Mouse (Mus musculus): Measurements from ENCODE around the gene Ankrd24. TPM values are rescaled to one million over a fixed set of nuclear protein-coding genes. Genes with fewer than 3 reads are reported as not detected.

Gene Ankrd24
- polyA plus RNA-seq, 1 experiment from 2014 or later = 8.7 TPM

DNA sequence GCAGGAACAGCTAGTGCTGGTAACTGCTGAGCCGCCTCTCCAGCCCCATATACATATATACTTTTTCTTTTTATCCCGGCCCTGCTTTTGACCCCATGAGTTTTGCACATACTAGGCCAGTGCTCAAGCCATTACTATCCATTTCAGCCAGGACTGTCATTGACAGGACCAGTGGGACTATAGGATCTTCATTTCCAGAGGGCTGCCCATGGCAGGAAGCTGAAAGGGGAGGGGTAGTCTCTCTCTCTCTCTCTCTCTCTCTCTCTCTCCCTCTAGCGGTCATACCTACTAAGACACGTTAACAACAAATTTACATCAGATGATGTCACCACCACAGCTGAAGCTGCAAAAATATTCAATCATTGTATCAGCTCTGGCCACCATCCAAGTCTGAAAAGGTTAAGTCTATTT is 25.6 kb upstream of the Ankrd24 start:
- Histone ChIP-seq H3K9me3 (ENCODE audit: control insufficient read depth, low read length) (no peaks in the 10 kb centered on the region), H3K4me1 (ENCODE audit: control insufficient read depth, insufficient read depth, low read length) (peaks cover 35% of the 10 kb centered on the region), H3K9ac (ENCODE audit: low read depth, low read length) (no peak overlapping the region), H3K36me3 (ENCODE audit: control insufficient read depth, insufficient read depth, low read length) (no peaks in the 10 kb centered on the region), H3K4me2 (ENCODE audit: low read depth, low read length) (no peak overlapping the region), H3K27ac (ENCODE audit: low read length) (no peak overlapping the region), H3K27me3 (replicated peaks; ENCODE audit: control insufficient read depth, insufficient read depth, low read length) (no peaks in the 10 kb centered on the region), H3K4me3 (ENCODE audit: low read length) (no peak overlapping the region)
- 19% methylated on average over 4 of the region's 4 CpGs for WGBS
- no peak for ATAC-seq

DNA sequence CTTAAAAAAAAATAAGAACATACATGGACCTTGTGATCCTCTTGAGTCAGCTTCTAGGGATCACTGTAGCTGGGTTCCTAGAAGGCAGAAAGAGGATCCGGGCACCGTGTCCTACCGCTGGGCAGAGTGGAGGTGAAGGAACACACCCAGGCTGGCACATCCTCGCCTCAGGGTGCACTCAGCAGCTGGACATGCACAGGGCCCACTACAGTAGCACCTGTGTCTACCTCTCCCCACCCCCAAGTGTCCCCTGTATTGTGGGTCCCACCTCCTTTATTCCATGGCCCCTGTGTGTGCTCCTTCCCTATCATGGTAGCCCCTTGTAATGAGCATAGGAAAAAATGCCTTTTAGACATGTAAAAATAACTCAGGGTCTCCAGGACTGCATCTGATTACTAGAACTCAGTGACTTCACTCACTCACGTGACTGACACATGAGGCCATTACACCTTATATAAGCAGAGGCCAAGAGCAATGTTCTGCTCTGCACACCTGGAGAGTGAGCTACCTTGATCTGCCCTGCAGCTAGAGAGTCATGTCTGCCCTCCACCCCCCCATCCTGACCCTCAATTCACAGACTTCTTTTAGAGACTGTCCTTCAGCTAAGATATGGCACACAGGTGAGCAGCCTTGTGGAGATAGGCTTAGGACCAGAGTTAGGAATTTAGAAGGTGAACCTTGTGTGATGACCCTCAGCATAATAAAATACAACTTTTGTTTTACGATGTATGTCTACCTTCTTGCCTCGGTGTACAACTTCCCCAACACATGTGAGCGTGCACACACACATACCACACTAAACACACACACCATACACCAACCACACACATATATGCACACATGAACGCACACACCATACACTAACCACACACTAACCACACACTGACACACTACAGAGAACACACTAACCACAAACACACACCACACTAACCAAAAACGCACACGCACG is 24.0 kb upstream of the Ankrd24 start:
- Histone ChIP-seq H3K4me1 (ENCODE audit: control insufficient read depth, insufficient read depth, low read length) (peaks cover 31% of the 10 kb centered on the region), H3K9ac (ENCODE audit: low read depth, low read length) (peak overlapping the region; percentile 44), H3K27me3 (replicated peaks; ENCODE audit: control insufficient read depth, insufficient read depth, low read length) (no peaks in the 10 kb centered on the region), H3K27ac (ENCODE audit: low read length) (no peak overlapping the region), H3K4me3 (ENCODE audit: low read length) (peak overlapping the region; percentile 4; the same call in 1 of the 2 replicates), H3K9me3 (ENCODE audit: control insufficient read depth, low read length) (no peaks in the 10 kb centered on the region), H3K36me3 (ENCODE audit: control insufficient read depth, insufficient read depth, low read length) (no peaks in the 10 kb centered on the region), H3K4me2 (ENCODE audit: low read depth, low read length) (peak overlapping the region; percentile 78)
- WGBS = 70% methylated on average over 12 of the region's 12 CpGs
- peak; percentile 0; the same call in 1 of the 2 replicates for ATAC-seq

DNA sequence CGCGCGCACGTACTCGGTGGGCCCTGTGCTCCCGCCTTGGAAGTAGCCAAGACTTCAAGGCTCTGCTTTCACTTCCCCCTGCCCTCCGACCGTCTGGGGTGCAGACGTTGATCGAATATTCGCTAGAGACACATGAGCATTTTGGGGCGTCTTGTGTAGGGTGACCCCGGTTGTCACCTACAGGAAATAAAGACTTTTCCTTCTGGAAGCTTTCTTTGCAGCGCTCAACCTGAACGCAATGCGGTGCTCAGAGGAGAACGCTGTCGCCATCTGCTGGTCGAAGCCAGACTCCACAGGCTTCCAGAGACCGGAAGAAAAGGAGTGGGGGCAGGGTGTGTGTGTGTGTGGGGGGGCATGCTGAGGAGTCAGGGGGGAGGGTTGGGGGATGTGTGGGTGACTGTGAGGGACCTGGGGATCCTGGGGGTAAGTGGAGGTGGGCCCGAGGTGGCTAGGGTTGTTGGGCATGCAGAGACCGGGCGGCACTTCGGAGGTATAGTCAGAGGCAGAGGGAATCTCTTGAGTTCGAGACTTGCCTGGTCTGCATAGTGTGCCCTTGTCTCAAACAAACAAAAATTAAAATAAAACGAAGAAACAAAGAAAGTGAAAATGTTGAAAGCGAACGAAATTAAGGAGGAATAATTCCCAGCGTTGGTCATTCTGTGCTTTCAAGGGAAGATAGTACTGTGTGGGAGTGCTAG is 23.2 kb upstream of the Ankrd24 start:
- peak overlapping the region; percentile 44 for H3K4me3 ChIP-seq (ENCODE audit: low read length)
- peaks cover 29% of the 10 kb centered on the region for H3K4me1 ChIP-seq (ENCODE audit: control insufficient read depth, insufficient read depth, low read length)

DNA sequence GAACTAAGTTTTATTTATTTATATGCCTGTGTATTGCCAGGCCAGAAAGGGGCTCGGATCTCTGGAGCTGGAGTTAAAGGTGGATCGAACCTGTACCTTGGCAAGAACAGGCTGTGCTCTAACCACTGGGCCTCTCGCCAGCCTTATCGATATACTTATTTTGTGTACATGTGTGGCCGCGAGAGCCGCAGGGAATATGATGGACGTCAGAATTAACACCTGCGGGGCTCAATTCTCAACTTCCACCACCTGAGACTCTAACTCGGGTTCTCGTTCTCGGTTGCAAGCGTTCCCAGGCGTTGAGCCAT is 22.7 kb upstream of the Ankrd24 start:
- peak overlapping the region; percentile 66 for H3K9ac ChIP-seq (ENCODE audit: low read depth, low read length)
- peak; percentile 5 for ATAC-seq
- H3K36me3 ChIP-seq (ENCODE audit: control insufficient read depth, insufficient read depth, low read length) = no peaks in the 10 kb centered on the region
- H3K4me1 ChIP-seq (ENCODE audit: control insufficient read depth, insufficient read depth, low read length) = peaks cover 24% of the 10 kb centered on the region
- H3K27me3 ChIP-seq (replicated peaks; ENCODE audit: control insufficient read depth, insufficient read depth, low read length) = no peaks in the 10 kb centered on the region
- peak overlapping the region; percentile 94 for H3K27ac ChIP-seq (ENCODE audit: low read length)
- 2% methylated on average over 14 of the region's 14 CpGs for WGBS
- H3K4me2 ChIP-seq (ENCODE audit: low read depth, low read length) = peak overlapping the region; percentile 78
- H3K4me3 ChIP-seq (ENCODE audit: low read length) = peak overlapping the region; percentile 44
- H3K9me3 ChIP-seq (ENCODE audit: control insufficient read depth, low read length) = no peaks in the 10 kb centered on the region

More for the DNA sequence above, 23.2 kb upstream of the Ankrd24 start:
- Histone ChIP-seq H3K4me2 (ENCODE audit: low read depth, low read length) (peak overlapping the region; percentile 78), H3K9me3 (ENCODE audit: control insufficient read depth, low read length) (no peaks in the 10 kb centered on the region), H3K27ac (ENCODE audit: low read length) (peak overlapping the region; percentile 94), H3K36me3 (ENCODE audit: control insufficient read depth, insufficient read depth, low read length) (no peaks in the 10 kb centered on the region), H3K9ac (ENCODE audit: low read depth, low read length) (peak overlapping the region; percentile 66), H3K27me3 (replicated peaks; ENCODE audit: control insufficient read depth, insufficient read depth, low read length) (no peaks in the 10 kb centered on the region)
- 18% methylated on average over 29 of the region's 29 CpGs for WGBS
- peak; percentile 47 for ATAC-seq

DNA sequence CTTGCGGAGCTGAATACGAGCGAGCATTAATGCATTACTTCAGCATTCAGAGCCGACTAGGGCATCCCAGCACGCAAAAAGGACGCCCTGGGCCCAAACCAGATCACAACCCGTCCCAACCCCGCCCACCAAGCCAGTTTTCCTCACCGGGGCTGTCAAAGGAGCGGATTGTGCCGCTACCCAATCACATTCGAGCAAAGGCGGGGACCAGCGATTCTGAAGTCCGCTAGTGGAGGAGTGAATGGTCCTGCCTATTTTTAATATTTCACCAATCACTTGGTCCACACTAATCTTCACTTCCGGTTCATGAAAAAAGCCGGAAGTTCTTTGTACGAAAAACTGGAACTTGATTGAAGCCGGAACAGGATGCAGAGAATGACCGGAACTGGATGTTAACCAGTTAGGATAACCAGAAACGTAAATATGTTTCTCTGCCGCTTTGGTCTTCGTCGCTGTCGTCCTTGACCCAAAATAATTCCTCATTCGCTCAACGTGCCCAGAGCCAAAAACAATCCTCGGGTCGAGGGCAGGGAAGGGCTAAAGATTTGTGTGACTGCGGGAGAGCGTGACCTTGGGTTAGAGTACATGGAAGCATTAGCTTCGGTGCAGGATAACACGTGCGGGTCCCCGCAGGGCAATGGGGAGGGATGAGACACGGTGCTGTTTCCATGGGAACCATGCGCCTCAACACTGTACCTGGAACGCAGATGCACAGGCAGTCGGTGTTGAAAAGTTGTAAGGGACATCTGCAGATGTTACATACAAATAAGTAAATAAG is 22.2 kb upstream of the Ankrd24 start, which contains the start of gene BC025920:
TSS of gene BC025920 (plus strand) at position 297 of the 778 bp plus-strand sequence.
- H3K27ac ChIP-seq (ENCODE audit: low read length) = peak within 1 kb of the TSS; percentile 94
- peaks cover 20% of the 10 kb centered on the region for H3K4me1 ChIP-seq (ENCODE audit: control insufficient read depth, insufficient read depth, low read length)
- H3K9me3 ChIP-seq (ENCODE audit: control insufficient read depth, low read length) = no peaks in the 10 kb centered on the region
- peak within 1 kb of the TSS; percentile 48 for H3K4me3 ChIP-seq (ENCODE audit: low read length)
- ATAC-seq = peak; percentile 90
- WGBS = under 1% methylated on average over 39 of the region's 39 CpGs
- H3K36me3 ChIP-seq (ENCODE audit: control insufficient read depth, insufficient read depth, low read length) = no peaks in the 10 kb centered on the region
- H3K4me2 ChIP-seq (ENCODE audit: low read depth, low read length) = peak within 1 kb of the TSS; percentile 78
- H3K9ac ChIP-seq (ENCODE audit: low read depth, low read length) = peak within 1 kb of the TSS; percentile 66
- no peaks in the 10 kb centered on the region for H3K27me3 ChIP-seq (replicated peaks; ENCODE audit: control insufficient read depth, insufficient read depth, low read length)

DNA sequence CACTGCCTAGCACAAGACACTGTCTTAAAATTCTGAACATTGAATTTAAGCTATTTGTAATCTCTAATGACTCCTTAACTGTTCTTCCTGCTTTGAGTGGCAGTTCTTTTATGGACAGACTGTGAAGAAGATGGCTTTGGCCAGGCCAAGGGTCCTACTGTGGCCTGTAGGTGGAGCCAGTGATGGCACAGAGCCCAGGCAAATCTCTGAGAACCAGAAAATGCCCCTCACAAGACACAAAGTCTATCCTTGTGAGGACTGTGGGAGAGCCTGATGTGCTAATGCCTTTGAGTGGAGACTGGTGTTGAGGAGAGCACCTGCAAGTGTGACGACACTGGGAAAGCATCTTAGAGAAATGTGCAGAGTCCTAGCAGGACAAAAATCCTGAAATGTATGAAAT is 20.0 kb upstream of the Ankrd24 start:
- no peak overlapping the region for H3K4me2 ChIP-seq (ENCODE audit: low read depth, low read length)
- no peaks in the 10 kb centered on the region for H3K9me3 ChIP-seq (ENCODE audit: control insufficient read depth, low read length)
- no peaks in the 10 kb centered on the region for H3K27me3 ChIP-seq (replicated peaks; ENCODE audit: control insufficient read depth, insufficient read depth, low read length)
- no peaks in the 10 kb centered on the region for H3K36me3 ChIP-seq (ENCODE audit: control insufficient read depth, insufficient read depth, low read length)
- ATAC-seq = no peak
- H3K9ac ChIP-seq (ENCODE audit: low read depth, low read length) = no peak overlapping the region
- H3K27ac ChIP-seq (ENCODE audit: low read length) = no peak overlapping the region
- WGBS = 85% methylated on average over 1 of the region's 1 CpGs
- no peak overlapping the region for H3K4me3 ChIP-seq (ENCODE audit: low read length)
- H3K4me1 ChIP-seq (ENCODE audit: control insufficient read depth, insufficient read depth, low read length) = peaks cover 8% of the 10 kb centered on the region; the same call in 1 of the 2 replicates

DNA sequence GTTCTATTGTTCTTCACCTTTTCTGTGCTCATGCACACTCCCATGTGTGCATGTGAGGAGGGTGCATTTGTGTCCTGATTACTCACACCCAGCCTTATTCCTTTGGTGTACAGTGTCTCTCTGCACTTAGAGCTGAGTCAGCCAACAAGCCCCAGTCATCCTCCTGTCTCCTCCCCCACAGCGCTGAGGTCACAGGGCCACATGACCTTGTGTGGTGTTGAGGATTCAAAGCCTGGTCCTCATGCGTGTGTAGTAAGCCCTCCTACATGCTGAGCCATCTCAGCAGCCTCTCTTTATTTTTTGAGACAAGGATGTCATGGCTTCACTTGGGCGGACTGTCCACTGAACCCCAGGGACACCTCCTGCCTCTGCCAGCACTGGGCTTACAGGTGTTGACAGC is 15.6 kb upstream of the Ankrd24 start:
- Histone ChIP-seq H3K27me3 (replicated peaks; ENCODE audit: control insufficient read depth, insufficient read depth, low read length) (no peaks in the 10 kb centered on the region), H3K4me3 (ENCODE audit: low read length) (no peak overlapping the region), H3K4me2 (ENCODE audit: low read depth, low read length) (no peak overlapping the region), H3K4me1 (ENCODE audit: control insufficient read depth, insufficient read depth, low read length) (0 out of 2 replicates have a peak, but pooled peaks cover 4% of the 10 kb centered on the region), H3K9me3 (ENCODE audit: control insufficient read depth, low read length) (no peaks in the 10 kb centered on the region), H3K36me3 (ENCODE audit: control insufficient read depth, insufficient read depth, low read length) (no peaks in the 10 kb centered on the region), H3K27ac (ENCODE audit: low read length) (no peak overlapping the region), H3K9ac (ENCODE audit: low read depth, low read length) (no peak overlapping the region)
- 66% methylated on average over 3 of the region's 3 CpGs for WGBS
- ATAC-seq = no peak

DNA sequence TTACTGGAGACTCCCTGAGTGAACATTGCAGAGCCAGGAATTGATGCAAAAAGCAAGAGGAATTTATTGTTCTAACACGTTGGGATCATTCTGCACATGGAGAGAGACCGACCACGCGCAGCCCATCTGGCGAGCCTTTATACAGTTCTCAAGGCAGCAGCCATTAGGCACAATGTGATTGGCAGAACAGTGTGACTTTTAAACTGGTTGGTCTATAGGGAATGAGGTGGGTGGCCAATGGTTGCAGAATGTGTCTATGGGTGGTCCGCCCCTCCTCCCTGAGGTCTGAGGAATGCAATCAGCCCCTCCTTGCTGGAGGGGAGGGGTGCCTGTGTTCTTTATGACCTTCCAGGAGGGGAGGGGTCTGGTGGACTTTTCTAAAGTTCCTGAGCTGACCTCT is 12.9 kb upstream of the Ankrd24 start:
- Histone ChIP-seq H3K4me2 (ENCODE audit: low read depth, low read length) (no peak overlapping the region), H3K36me3 (ENCODE audit: control insufficient read depth, insufficient read depth, low read length) (no peaks in the 10 kb centered on the region), H3K9me3 (ENCODE audit: control insufficient read depth, low read length) (peaks cover 2% of the 10 kb centered on the region; the same call in 1 of the 2 replicates), H3K4me3 (ENCODE audit: low read length) (no peak overlapping the region), H3K4me1 (ENCODE audit: control insufficient read depth, insufficient read depth, low read length) (0 out of 2 replicates have a peak, but pooled peaks cover 4% of the 10 kb centered on the region), H3K27me3 (replicated peaks; ENCODE audit: control insufficient read depth, insufficient read depth, low read length) (no peaks in the 10 kb centered on the region), H3K9ac (ENCODE audit: low read depth, low read length) (no peak overlapping the region), H3K27ac (ENCODE audit: low read length) (no peak overlapping the region)
- WGBS = 53% methylated on average over 6 of the region's 6 CpGs
- peak; percentile 29; the same call in 1 of the 2 replicates for ATAC-seq
